Mouse (Mus musculus) brain, embryonic 14.5 days (tissue): ENCODE measurements at regions not wholly inside any gene's neighbourhood (a gene's known extent, or its start where the extent isn't known, plus 50 kb on each side); places are given as distances from the start of the nearest gene placed in this dataset.
A peak's percentile ranks its signal among the peaks of the same experiment; 100 is the strongest.
"Not testable (repeated sequence)": the region's sequence is repeated elsewhere in the genome, so short reads cannot be mapped to it uniquely, and the experiment has no call there.

ENCODE experiments used
- DNase-seq: peaks from one replicate; pipeline ENCODE4 v3.0.0-alpha.2; 2011; ENCODE audit warnings: low read depth
- CTCF ChIP-seq: fragments of 200-500 bp; IDR thresholded peaks from 2 replicates; pipeline ENCODE4 v1.5.1; 2012; ENCODE audit warnings: inconsistent platforms, mild to moderate bottlenecking, moderate library complexity, borderline replicate concordance; ENCODE audit not compliant: insufficient read depth, insufficient read length; ENCODE audit errors: extremely low read depth
- POLR2A ChIP-seq: fragments of 200-500 bp; IDR thresholded peaks from 2 replicates; pipeline ENCODE4 v1.6.1; 2012; ENCODE audit warnings: mild to moderate bottlenecking, inconsistent platforms, borderline replicate concordance; ENCODE audit not compliant: poor library complexity, insufficient read depth, insufficient read length, severe bottlenecking; ENCODE audit errors: extremely low read depth

GRCm38 (mm10) chr7:111191216-111191615, 108.4 kb upstream of the Eif4g2 start:
- TF ChIP-seq POLR2A (no peak), CTCF (no peak)
- no peak for DNase-seq

DNA sequence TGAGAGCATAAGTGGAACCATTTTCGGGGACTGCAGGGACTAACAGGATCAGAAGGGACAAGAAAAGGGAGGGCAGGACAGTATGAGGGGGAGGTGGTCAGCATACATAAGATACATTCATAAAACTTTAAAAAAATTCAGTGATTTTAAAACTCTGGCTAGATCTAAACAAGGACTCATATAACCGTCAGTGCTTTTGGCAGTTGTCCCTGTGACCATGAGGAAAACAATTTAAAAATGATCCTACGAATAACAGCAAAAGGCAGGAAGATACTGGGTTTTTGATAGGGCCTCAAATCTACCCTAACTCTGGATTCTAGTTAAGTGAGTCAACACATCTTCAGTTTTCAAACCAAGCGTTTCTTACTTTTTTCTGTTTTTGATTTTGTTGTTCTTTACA, 106.9 kb upstream of the Eif4g2 start:
- TF ChIP-seq CTCF (no peak), POLR2A (no peak)
- DNase-seq = no peak

DNA sequence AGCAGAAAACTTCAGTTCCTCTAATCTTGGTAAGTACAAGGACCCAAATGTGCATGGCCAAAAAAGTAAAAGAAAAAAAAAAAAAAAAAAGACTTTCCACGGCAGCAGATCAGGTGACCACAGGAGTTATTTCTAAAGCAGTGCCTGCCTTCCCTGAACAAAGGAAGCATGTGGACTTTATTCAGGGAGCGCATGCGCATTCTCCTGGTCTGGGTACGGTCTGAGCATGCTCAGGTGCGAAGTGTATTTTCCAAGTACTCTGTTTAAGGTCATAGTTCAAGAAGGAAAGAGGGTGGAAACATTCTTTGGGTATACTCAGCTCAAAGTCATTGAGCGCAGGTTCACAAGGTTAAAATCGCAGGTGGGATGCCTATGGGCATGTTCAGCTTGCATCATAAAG, 103.1 kb upstream of the Eif4g2 start:
- TF ChIP-seq POLR2A = no peak
- no peak for TF ChIP-seq CTCF
- no peak for DNase-seq

GRCm38 (mm10) chr7:111183512-111183911, 100.7 kb upstream of the Eif4g2 start:
- no peak for TF ChIP-seq CTCF
- TF ChIP-seq POLR2A = no peak

DNA sequence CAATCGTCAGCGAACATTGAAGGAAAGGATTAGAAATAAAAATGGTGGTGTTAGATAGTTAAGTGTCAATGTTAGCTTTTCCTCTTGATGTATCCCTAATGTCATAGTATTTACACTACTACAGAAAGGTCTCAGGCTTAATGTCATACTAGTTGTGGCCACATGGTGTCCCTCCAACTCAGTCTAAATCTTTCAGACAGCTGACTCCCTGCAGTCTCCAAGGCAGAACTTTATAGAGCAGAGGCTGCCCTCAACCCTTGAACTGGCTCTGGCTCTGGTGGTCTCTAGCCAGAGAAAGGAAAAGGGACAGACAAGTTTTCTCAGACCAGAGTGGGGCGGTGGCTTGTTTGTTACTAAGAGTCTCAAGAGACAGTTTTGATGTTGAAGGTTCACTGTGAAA, 99.5 kb upstream of the Eif4g2 start:
- DNase-seq = peak; percentile 78

More at GRCm38 (mm10) chr7:111183512-111183911, 100.7 kb upstream of the Eif4g2 start:
- DNase-seq = no peak

GRCm38 (mm10) chr7:111179401-111180271, 96.8 kb upstream of the Eif4g2 start:
- no peak for TF ChIP-seq POLR2A
- TF ChIP-seq CTCF = no peak
- DNase-seq = peak; percentile 79

More for the DNA sequence above, 99.5 kb upstream of the Eif4g2 start:
- TF ChIP-seq CTCF (peak; percentile 68; the same call in 1 of the 2 replicates), POLR2A (no peak)

DNA sequence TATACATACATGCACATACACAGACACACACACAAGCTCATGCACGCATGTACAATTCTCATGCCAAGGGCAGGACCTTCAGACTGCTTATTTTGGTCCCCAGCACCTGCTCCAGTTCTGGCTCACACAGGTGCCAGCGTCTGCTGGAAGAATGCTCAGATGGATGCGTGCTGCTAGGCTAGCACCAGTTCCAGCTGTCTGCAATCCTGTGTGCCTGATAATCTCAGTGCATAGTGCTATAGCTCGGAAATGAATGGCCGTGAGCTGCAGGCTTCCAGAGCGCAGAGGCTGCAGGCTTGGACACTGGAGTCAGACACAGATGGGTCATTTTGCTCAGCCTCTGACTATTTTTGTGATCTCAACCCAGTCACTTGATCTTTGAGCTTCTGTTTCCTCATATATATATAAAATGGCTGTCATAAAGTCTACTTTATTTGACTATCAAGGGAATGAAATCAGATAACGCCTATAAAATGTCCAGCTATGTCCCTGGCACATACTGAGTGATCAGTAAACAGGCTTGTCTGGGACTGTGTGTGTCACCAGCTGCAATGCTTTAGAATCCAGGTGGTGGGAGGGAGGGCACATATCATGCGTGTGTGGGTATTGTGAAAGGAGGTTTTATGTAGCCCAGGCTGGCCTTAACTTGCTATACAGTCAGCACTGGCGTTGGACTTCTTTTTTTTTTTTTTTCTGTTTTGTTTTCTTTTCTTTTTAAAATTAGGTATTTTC, 91.7 kb upstream of the Eif4g2 start:
- peak; percentile 16 for DNase-seq
- TF ChIP-seq CTCF (no peak), POLR2A (no peak)

DNA sequence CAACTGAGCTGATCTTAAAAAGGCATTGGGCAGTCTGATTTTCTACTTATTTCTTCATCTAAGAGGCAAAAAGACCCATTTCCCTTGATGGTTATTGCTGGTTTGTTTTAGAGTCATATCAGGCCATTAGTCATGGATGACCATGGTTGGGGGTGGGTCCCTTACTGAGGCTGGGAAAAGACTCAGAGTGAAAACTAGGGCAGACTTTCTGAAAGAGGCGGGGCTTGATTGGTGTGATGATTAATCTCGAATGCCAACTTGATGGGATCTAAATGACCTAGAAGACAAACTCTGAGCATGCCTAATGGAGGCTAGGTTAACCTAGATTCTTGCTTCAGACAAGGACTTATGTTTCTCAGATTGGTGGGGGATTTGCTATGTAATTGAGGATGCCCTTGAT, 89.2 kb upstream of the Eif4g2 start:
- no peak for DNase-seq
- no peak for TF ChIP-seq POLR2A

GRCm38 (mm10) chr7:111168546-111169233, 85.9 kb upstream of the Eif4g2 start:
- not testable (repeated sequence) for DNase-seq

GRCm38 (mm10) chr7:111164994-111165393, 82.2 kb upstream of the Eif4g2 start:
- TF ChIP-seq CTCF (no peak), POLR2A (no peak)
- peak; percentile 59 for DNase-seq

GRCm38 (mm10) chr7:111164276-111164675, 81.4 kb upstream of the Eif4g2 start:
- no peak for DNase-seq
- TF ChIP-seq CTCF (no peak), POLR2A (no peak)
